Mouse (Mus musculus) gonadal fat pad, adult 2 months (tissue): ENCODE results near the gene Hrh3. TPM values are rescaled to one million over a fixed set of nuclear protein-coding genes. Genes with fewer than 3 reads are reported as not detected.

Experiments used
- DNase-seq: peaks from one replicate; pipeline ENCODE4 v3.0.0-alpha.2; 2012; ENCODE audit warnings: low read depth
- polyA plus RNA-seq: library from polyadenylated mRNA; depleted of rRNA; stranded (reverse); fragments of >200 nt; gene quantifications from 2 replicates; pipeline ENCODE4 v1.2.3, GENCODE M21; 2012; rRNA removed

Hrh3 gene
- polyA plus RNA-seq, 1 experiment: 1.4 TPM

- DNase-seq: no peak
These were observed 40.8 kb downstream of the Hrh3 start for GRCm38 (mm10) chr2:180063338-180064131.

GRCm38 (mm10) chr2:180053001-180053400, 51.3 kb downstream of the Hrh3 start:
- DNase-seq: no peak

- DNase-seq: no peak
These were observed 52.1 kb downstream of the Hrh3 start for GRCm38 (mm10) chr2:180051986-180052733.

DNA sequence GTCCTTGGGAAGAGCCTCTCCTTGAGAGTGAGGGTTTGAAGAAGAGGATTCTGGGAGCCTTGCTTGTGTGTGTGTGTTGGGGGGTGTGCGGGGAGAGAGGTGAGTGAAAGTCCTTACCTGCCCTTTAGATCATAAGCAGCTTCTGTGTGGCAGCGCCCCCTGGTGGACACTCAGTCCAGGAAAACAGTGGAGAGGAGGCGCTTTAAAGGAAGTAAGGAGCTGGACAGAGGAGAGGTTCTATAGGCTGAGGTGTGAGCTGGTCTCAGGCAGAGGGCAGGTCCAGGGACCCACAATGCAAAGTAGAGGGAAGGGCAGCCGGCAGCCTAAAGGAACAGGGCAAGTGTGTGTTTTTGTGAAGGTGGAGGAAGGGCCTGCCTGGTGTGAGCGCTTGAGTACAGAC, 53.3 kb downstream of the Hrh3 start:
- DNase-seq: no peak

Other genes starting within 250 kb of the Hrh3 start
- gene Taf4, start 127.8 kb downstream of the Hrh3 start, polyA plus RNA-seq: 4.2 and 9.0 TPM in 2 replicates
- 31.1 and 42.4 TPM in 2 replicates for gene Lsm14b, start 79.5 kb downstream of the Hrh3 start, polyA plus RNA-seq
- 231 and 271 TPM in 2 replicates for gene Psma7, start 62.1 kb downstream of the Hrh3 start, polyA plus RNA-seq
- 39.2 and 58.7 TPM in 2 replicates for gene Ss18l1, start 62.0 kb downstream of the Hrh3 start, polyA plus RNA-seq
- gene Mtg2, start 33.9 kb downstream of the Hrh3 start, polyA plus RNA-seq: 19.0 and 19.1 TPM in 2 replicates
- gene Osbpl2, start 14.8 kb upstream of the Hrh3 start, polyA plus RNA-seq: 57.3 and 63.2 TPM in 2 replicates
- 103 and 106 TPM in 2 replicates for gene Adrm1, start 67.0 kb upstream of the Hrh3 start, polyA plus RNA-seq
- gene Lama5, start 121.4 kb upstream of the Hrh3 start, polyA plus RNA-seq: 43.9 and 61.8 TPM in 2 replicates
- gene Rps21, start 152.9 kb upstream of the Hrh3 start, polyA plus RNA-seq: 3,429 and 4,309 TPM in 2 replicates
- 30.8 and 33.2 TPM in 2 replicates for gene Cables2, start 169.0 kb upstream of the Hrh3 start, polyA plus RNA-seq
- gene Rbbp8nl, start 185.4 kb upstream of the Hrh3 start, polyA plus RNA-seq: 3.6 and 4.2 TPM in 2 replicates
- gene Gata5, start 230.2 kb upstream of the Hrh3 start, polyA plus RNA-seq: 0.57 and 0.70 TPM in 2 replicates